Mouse (Mus musculus) thymus, postnatal 25 days (tissue): ENCODE measurements around the gene Slx4.
"Not testable (repeated sequence)": the region's sequence is repeated elsewhere in the genome, so short reads cannot be mapped to it uniquely, and the experiment has no call there.

Source experiments
- DNase-seq: peaks from one replicate; pipeline ENCODE4 v3.0.0; 2022

Slx4 gene

DNA sequence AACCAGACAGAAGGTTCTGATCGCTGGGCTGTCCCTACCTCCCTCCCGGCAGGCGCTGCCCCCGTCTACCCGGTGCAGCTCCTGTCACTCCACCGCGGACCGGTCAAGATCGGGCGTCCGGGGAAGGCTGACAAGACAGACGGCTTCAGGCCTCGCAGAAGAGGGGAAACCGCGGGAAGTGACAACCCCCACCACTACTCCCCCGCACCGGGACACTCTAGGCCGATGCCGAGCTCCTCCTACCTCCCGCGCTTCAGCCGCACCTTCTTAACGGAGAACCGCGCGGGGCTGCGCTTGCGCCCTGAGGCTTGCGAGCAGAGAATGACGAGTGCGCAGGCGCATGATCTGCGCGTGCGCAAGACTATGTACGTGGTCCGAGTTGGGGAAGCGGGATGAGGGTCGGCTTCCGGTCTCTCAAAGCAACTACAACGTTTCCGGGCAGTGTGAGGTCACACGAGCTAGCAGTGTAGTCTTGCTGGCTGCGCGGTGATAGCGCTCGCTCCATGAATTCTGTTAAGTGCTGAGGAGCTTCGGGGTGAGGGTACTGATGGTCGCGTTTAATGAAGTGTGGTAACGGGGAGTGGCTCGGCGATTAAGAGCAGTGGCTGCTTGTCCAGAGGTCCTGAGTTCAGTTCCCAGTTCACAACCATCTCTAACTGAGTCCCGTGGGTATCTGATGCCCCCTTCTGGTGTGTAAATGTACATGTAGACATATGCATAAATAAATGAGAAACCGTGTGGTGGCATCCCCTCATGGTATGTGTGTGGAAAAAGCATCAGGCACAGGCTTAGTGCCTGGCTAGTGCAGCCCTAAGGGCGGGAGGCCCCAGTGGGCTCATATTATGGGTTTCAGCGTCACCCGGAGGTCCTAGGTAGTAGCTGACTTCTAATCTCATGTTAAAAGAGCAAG is at the start of gene Slx4:
TSS of gene Slx4 (minus strand) at position 282 of the 910 bp plus-strand sequence.
- DNase-seq, result peak; percentile 96

DNA sequence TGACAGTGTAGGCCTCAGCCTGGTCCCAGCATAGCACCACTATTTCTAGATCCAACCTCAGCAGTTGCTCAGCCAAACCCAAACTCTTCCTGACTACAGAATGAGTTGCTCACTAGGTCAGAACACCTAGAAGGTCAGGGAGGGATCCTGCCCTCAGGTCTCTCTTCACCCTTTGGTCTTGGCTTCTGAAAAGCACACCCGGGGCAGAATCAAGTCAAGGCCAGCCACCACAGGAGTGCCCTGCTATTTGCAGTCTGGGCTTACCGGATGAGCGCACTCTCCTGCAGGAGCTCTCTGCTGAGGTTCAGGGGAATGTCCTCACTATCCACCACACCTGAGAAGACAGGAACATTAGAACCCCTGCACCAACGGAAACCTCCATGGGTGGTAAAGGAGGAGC is 49.0 kb upstream of the Slx4 start:
- DNase-seq, result no peak

DNA sequence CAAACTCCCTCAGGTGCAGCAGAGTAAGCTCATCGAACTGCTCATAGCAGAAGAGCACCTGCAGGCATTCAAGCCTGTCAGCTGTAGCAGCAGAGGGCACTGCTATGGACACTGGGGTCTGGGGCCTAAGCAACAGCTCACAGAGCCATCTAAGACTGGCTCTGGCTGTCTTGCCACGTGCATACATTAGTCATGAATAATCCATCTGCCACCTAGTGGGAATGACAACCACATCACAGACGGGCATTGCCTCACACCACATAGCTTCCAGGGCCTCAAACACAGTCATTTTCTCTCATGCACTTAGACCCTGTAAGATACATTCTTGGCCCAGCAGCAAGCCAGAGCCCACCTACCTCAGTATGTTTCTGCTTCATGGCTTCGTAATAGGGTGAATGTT is 42.0 kb upstream of the Slx4 start:
- DNase-seq, result no peak

DNA sequence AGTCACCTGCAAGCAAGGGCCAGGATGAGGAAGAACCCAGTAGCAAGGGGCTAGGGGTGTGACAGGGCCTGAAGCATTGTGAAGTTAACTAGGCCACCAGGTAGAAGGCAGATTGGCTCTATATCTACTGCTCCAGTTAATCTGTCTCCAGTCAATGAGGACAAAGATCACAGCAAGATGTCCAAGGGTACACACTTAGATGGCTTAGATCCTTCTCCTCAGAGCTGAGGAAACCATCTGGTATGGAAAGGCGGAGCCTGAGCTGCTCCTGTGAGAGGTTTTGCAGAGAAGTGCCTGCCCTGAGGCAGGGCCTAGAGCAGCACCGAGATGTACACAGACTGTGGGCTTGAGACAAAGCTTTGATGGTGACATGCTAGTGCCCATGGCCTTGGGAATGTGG is 40.5 kb upstream of the Slx4 start:
- DNase-seq, result no peak

DNA sequence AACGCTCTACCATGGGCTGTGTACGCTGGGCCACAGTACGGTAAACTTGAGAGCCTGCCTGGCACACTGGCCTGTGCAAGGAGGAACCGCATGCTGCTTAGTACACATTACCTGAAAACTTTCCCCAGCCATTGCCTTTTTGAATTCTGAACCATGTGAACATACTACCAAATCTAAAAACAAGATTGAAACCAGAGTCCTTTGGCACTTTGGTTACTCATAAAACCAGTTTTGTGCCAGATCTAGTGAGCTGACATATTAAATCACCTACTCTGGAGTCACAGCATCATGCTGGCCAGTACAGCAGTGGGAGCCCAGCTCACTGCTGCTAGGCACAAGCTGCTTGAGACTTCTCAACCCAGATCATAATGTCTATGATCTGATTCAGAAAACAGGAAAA is 38.1 kb upstream of the Slx4 start:
- DNase-seq, result no peak

DNA sequence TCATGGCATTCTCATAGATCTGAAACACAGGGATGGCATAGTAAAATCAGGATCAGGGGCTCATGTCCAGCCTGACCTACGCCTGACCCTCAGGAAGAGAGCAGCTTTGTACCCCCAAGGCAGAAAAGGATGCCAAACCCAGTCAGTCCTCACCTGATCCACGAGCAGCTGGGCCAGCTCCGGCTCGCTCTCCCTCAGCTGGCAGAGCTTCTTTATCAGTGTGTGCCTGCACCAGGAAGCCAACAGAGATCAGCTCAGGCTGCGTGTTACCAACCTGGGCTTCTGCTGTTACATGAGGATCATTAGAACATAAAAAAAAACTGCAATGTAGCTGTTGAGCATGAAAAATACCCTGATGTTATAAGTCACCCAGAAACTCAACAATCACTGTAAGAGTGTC is 36.6 kb upstream of the Slx4 start:
- DNase-seq, result no peak

DNA sequence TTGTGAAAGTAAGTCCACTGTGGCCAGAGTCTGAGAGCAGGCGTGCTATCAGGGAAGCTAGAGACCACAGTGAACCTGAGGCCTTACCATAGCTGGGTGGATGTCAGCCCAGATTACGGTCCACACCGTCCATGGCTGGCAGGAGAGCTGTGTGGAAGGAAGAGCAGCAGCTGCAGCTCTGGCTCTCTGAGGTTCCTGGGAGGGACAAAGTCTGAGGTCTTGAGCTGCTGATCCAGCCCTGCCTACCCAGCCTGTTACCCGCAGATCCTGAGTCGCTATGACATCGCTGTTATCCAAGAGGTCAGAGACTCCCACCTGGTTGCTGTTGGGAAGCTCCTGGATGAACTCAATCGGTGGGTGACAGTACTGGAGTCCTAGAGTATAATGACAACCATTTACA is 34.1 kb upstream of the Slx4 start:
- DNase-seq, result no peak

DNA sequence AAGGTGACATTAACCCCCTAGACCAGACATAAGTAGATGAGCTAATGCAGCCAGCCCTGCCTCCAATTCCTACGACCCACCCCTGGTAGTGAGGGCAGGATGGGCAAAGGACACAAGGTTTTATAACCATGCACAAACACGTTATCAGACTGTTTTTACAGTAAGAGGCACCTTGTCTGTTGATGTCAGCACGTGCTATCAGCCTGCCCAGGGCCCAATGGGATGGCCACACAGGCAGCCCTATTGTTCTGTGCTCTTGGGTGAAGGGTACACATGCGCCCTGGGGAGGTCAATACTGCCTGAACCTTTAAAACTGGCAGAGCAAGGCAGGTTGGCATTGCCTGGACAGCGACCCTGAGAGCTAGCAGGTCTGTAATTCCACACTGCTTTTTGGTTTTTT is 33.2 kb upstream of the Slx4 start, which contains the start of gene Dnase1:
TSS of gene Dnase1 (plus strand) at position 136 of the 400 bp plus-strand sequence.
- no peak for DNase-seq

DNA sequence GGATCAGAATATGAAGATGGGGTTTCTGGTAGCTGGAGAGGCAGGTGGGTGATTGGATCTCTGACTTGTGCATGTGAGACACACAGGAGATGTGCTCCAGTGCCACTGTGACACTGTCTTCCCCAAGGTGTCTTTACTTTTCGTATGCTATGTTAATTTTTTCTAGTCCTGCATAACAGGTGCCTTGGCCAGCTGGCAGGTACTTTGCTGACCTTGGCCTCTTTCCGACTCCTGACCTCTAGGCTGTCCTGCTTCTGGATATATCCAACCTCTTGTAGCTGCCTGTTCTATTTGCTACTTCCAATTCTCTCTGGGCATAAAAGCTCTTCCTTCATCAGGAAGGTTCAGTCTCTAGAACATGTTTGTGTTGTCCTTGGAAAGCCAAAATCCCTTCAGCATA is 32.0 kb upstream of the Slx4 start:
- DNase-seq, result no peak

DNA sequence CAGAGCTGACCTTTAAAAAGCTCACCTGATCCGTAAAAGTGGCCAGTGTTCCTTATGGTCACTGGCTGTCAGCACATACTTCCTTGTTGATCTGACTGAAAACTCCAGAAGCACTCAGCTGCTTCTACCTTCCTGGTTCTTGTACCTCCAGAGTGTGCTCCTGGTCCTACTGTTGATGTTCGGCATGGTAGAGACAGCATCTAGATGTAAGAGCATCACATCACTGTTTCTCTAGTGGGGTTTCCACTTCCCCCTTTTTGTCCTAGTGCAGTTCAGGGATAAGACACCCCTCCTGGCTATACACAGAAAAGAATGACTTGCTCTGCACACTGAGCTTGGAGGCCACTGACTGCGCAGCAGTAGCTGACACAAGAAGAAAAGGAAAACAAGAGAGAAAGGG is 30.9 kb upstream of the Slx4 start:
- no peak for DNase-seq

DNA sequence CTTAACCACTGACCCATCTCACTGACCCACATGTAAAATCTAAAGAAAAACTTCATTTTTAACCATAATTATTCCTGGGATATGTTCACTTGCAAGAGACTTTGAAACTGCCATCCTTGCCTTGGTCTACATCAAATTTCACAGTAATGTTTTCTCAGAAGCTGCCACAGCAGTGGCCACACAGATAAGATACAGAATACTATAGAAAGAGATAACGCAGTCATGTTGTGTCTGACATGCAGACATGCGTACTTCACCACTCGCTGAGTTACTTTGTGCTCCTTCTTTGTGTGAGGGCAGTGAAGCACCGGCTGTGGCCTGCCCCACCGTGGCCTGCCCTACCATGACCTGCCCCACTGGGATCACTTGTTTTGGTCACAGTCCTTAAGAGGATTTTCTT is 30.4 kb upstream of the Slx4 start:
- DNase-seq, result no peak

DNA sequence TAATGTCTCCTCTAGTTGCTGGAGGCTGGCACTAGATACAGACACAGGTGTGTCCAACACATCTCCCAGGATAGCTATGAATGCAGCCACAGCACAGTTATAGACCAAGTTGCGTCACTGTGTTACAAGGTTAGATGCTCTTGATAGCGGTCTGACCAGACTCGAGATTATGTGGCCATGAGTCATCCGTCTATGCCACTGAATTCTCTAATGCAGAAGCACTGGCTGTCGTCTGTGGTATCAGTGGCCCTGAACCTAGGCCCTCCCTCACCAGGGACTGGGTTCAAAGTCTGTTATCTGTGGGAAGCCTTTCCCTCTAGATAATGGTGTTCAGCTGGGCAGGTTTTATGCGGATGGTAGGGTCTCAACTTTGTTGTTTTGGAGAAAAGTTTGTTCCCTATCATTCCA is 28.8 kb upstream of the Slx4 start:
- DNase-seq, result no peak

DNA sequence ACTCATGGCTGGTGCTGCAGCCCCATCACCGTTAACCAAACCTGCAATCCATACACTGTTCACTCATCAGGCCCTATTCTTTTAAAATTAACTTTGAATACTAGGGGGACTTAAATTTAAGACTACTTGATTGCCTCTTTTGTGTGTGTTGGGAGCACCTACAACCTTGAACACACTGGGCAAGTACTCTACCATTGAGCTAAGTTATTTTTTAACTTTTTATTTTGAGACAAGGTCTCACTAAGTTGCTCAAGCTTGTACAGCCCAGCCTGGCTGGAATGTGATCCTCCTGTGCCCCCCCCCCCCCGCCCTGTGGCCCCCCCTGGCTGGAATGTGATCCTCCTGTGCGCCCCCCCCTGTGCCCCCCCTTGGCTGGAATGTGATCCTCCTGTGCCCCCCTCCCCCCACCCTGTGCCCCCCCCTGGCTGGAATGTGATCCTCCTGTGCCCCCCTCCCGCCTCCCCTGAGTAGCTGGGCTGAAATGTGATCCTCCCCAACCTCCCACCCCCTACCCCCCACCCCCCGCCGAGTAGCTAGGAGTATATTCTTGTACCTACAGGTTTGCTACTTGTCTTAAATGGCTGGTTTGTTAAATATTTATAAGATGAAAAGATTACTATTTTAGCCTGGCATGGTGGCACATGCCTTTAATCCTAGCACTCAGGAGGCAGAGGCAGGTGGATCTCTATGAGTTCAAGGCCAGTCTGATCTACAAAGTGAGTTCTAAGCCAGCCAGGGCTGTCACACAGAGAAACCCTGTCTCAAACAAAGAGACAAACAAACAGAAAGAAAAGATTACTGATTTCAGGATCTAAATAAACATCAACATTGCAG is 28.1 kb upstream of the Slx4 start:
- DNase-seq, result no peak

DNA sequence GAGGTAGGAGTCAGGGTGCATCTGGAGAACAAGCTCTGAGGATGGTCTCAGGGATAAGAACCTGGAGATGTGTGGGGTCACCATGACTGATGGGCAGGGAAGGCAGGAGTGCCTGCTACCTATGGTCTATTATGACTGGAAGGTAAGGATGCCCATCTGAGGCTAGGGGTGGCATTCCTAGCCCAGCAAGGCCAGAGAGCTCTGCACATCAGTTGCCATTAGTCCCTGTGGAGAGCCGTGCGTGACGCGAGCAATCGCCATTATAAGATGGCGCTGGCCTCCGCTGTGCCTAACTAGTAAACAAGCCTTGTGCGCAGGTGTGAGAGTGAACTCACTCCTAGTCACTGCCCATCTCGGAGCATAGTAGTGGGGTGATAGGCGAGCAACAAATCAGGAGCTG is 26.9 kb upstream of the Slx4 start:
- DNase-seq, result no peak

DNA sequence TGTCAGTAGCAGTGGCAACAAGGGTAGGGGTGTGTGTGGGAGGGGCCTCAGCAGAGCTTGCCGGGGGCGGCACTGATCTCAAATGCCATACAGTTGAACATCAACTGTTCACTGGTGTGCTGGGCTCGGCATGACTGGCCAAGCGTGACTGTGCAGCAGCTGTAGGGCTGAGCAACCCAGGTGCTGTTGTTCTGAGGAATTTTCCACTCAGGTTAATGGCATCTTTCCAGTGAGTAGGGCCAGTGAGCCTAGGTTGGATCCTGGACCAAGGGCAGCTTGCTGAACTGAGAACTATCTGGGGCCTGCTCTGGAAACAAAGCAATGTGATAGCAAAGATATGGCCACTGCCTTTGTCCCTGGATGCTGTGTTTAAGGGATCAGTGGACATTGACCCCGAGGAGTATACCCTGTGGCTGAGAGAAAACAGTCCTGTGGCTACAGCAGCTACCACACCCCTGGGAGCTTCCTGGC is 25.8 kb upstream of the Slx4 start:
- no peak for DNase-seq

DNA sequence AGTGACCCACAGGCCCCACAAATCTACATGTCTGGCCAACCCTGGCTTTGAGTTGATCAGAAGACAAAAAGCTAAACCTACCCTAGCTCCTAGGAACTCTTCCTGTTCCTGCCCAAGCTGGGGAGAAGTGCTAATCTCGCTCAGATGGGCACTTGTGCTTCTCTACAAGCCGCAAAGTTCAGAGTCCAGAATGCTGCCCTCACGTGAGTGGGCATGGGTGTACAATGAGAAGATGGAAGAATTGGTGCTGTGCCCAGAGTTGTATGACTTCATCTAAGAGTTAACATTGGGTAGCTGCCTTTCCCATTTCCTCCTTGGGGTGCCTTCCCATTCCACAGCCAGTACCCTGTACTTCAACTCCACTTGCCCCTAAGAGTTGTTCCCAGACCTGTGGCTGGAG is 23.6 kb upstream of the Slx4 start:
- DNase-seq, result no peak

DNA sequence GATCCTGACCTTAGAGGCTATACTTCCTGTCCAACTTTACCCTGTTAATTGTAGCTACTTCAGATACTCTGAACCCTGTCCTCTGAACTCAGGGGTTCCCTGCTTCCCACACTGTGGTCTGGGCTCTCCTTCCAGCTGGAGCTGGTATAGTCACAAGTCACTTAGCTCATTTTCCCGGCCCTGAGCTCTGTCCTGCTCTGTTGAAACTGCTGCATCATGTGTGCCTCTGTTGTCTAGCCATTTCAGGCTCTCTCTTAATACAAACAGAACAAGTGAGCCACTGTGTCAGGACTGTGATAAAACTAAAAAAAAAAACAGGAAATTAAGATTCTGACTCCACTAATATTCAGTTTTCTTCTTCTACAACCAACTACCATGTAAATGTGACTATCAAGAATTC is 23.1 kb upstream of the Slx4 start:
- no peak for DNase-seq

DNA sequence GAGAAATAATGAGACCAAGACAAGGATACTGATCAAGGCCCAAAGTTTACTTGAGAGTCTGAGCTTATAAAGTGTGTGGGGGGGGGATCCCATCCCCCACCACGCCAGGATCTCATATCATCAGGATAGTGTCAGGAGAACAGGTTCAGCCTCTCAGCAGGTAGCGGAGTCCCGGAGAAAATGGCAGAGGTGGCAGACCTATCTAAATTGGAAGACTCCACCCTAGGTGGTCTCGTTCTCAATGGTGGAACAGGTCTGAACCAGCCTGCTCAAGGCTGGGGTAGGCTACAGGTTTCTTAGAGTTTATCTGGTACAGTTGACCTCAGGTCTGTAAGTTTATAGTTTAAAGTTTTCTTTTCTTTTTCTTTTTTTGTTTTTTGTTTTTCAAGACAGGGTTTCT is 19.1 kb upstream of the Slx4 start:
- no peak for DNase-seq

DNA sequence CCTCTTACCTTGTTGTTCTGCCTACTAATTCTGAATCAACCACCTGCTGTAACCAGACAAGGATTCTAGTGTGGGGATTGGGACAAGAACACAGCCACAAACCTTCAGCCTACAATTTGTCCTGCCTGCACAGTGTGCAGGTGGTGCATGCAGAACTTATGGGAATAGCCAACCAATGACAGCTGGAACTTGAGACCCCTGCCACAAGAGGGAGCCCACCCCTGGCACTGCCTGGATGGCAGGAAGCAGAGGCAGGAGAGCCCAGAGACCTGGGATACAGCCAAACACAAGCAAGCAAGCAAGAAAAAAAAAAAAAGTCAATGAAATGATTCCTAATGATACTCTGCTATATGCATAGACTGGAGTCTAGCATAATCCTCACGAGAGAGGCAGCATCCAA is 17.7 kb upstream of the Slx4 start:
- no peak for DNase-seq

DNA sequence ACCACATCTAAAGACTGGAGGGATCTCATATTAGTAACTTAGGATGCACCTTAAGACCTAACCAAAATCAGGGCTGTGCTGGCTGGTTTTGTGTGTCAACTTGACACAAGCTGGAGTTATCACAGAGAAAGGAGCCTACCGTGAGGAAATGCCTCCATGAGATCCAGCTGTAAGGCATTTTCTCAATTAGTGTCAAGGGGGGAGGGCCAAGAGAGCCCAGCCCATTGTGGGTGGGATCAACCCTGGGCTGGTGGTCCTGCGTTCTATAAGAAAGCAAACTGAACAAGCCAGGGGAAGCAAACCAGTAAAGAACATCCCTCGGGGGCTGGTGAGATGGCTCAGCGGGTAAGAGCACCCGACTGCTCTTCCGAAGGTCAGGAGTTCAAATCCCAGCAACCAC is 13.9 kb upstream of the Slx4 start:
- DNase-seq, result not testable (repeated sequence)

DNA sequence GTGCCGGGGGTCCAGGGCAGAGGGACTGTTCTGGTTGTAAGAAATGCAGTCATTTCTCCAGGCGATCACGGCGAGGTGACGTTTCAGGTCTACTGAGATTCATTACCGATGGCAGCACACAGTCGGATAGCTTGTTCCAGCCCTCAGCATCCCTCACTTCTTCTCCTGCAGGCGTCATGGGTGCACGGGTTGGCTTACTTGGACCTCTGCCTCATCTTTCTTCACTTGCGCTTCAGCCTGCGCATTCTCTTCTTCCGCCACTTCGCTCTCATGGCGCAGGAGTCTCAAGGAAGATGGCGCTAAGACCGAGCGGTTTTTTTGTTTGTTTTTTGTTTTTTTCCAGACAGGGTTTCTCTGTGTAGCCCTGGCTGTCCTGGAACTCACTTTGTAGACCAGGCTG is 13.2 kb upstream of the Slx4 start:
- DNase-seq, result not testable (repeated sequence)

DNA sequence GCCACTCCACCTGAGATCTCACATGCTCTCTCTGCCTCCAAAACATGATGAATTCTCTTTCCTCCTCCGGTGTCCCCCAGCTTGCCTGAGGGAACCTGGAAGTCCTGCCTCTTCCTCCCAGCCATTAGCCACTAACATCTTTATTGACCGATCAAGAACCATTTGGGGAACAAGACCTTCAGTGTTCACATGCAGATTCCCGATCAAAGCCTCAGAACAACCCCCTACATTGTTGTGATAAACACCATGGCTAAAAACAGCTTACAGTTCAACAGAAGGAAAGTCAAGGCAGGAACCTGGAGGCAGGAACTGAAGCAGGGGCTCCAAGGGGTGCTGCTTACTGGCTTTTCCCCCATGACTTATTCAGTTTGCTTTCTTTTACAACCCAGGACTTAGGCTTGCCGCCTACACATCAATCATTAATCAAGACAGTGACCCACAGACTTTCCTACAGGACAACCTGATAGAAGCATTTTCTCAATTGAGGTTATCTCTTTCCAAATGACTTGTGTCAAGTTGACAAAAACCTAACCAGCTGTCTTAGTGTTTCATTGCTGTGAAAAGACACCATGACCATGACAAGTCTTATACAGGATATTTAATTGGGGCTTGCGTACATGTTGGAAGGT is 10.6 kb upstream of the Slx4 start:
- DNase-seq, result no peak

DNA sequence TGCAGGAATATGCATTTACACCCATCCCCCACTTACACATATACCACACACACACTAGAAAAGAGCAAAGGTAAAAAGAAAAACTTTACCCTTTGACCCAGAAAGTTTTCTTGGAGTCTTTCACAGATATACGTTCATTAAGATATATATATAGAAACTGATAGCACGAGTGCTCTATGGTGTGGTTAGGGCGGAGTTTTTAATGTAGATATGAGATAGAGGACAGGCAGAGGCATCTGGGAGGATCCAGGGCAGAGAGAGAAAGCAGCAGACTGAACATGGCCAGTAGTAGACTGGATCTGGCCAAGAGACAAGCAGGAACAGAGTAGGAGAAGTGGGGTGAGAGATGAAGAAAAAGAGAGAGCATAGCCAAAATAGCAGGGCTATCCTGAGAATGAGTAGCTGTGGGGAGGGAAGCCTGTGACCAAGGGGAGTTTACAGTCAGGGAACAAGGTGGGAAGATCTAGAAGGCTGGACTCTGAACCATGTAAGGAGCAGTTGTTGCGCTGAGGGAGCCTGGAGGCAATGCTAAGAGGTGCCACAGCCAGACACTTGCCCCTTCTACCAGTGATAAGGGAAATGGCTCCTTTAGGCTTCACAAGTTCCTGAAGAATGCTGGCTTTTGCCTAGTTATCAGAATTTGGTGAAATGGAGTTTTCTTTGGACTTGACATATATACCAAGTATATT is 9.5 kb upstream of the Slx4 start:
- DNase-seq, result no peak
